Mouse (Mus musculus) heart, adult 2 months (tissue): ENCODE data around the gene Sult1a1.

Source experiments
- EP300 ChIP-seq: fragments of 200-500 bp; IDR thresholded peaks from 2 replicates; pipeline ENCODE4 v1.6.1; 2011; ENCODE audit warnings: low read depth, low read length, control low read depth; ENCODE audit not compliant: insufficient read depth
- POLR2A ChIP-seq: fragments of 200-500 bp; IDR thresholded peaks from 2 replicates; pipeline ENCODE4 v1.6.1; 2011; ENCODE audit warnings: mild to moderate bottlenecking, low read depth, low read length, control low read depth; ENCODE audit not compliant: insufficient read depth

DNA sequence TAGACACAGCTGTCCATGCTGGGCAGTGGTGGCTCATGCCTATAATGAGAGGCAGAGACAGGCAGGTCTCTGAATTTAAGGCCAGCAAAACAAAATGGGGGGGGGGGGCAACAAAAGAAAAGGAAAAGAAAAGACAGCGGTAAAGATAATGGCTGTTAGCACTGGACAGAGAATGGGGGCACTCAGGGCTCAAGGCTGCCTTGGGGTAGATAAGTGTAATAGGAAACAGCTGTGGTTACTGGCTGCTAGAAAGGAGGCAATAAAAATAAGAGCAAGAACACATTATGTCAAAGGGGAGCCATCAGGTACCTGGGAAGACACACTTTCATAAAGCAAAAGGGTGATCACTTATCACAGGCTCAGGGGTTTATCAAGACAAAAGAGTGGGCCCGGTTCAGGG lies 43.8 kb downstream of the Sult1a1 start:
- TF ChIP-seq POLR2A (no peak), EP300 (no peak)
